Mouse (Mus musculus) embryo, embryonic 9.5 days (tissue): Measurements from ENCODE around the gene Map2k3.

Experiments
- DNase-seq: peaks from one replicate; pipeline ENCODE4 v3.0.0-alpha.2; 2017; ENCODE audit errors: extremely low spot score

Map2k3 gene

DNA sequence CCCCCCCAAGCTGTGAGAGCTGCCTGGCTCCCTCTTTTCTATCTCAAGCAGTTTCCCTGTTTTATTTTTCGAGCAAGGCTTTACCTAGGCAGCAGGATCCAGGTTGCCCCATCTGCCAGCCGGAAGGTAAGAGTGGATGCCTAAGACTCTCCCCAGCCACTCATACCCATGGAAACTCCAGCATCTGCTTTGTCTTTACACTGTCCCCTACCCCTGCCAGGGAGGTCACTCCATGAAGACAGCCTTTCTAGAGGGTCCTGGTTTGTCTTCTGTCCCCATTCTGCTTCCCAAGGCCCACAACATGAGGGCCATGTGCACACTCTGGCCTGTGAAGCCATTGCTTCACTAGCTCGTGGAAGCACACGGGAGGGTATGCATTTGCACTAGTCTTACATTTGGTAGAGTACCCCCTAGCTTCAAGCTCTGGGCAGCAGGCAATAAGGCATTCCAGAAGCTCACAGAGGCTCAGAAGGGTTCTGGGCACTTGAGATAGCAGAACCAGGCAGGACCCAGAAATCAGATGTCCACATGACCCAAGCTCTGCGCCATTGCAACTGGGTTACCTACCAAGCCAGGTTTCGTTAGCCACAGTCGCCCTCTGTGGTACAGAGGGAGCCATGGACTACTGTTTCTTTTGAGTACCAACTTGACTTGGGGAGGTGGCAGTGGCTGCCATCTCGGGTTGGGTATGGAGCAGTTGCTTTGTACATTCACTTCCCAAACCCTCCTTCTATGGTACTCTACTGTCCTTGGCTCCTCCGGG lies 24.0 kb downstream of the Map2k3 start:
- DNase-seq: no peak

DNA sequence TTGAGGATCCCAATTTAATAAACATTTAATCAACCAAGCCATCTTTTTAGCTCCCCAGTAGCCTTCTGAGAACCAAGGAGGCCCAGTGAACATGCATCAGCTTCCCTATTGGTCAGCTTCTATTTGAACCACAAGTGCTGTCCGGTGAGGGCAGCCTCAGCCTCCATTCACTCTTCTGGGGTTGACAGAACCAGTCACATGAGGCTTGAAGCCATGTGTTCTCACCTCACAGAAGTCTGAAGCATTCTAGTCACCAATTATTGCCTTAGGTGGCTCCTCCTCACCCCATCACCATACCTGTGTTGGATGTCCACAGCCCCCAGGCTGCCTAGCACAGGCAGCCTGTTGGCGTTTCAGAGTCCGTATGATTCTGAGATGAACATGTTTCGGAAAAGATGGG lies 27.1 kb downstream of the Map2k3 start:
- no peak for DNase-seq

DNA sequence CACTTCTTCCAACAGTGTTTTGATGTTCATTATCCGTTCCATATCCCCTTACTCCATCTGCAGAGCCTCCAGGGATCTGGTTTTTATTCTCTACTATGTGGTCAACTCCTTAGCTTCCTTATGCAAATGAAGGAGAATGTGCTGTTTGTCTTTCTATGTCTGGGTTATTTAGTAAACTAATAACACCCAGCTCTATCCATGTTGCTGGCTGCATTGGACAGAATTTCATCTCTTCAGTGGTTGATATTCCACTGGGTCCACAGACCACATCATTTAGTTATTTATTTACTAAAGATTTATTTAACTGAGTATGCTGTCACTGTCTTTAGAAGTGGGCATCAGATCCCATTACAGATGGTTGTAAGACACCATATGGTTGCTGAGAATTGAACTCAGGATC lies 29.3 kb downstream of the Map2k3 start:
- no peak for DNase-seq

DNA sequence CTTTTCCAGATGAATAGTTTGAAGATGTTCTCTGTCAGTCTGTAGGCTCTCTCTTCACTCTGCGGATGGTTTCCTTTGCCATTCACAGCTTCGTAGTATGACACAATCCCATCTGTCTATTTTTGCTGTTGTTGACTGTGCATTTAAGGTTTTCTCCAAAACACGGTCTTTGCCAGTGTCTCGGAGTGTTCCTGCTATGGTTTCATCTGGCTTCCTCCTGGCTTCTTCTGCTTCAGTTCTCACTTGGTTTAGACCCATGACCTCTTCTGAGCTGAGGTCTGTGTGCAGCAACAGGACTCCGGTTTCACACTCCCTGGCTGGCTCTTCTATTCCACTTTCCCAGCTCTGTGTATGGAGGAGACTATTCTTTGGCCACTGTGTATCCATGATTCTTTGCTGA lies 30.9 kb downstream of the Map2k3 start:
- no peak for DNase-seq

DNA sequence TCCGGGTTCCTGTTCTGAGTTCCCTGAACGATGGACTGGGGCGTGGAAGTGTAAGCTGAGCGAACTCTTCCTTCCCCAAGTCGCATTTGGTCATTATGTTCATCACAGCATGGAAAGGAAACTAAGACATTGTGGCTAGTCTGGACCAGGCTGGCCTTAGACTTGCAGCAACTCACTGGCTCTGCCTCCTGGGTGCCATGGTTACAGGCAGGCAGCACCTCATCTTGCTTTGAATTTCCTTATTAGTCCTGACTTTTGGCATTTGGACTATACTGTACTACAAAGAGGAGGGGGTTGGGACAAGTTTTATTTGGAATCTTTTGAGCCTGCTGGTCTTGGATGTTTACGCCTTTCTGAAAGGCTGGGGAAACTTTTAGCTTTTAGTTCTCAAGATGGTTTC lies 35.1 kb downstream of the Map2k3 start:
- no peak for DNase-seq

DNA sequence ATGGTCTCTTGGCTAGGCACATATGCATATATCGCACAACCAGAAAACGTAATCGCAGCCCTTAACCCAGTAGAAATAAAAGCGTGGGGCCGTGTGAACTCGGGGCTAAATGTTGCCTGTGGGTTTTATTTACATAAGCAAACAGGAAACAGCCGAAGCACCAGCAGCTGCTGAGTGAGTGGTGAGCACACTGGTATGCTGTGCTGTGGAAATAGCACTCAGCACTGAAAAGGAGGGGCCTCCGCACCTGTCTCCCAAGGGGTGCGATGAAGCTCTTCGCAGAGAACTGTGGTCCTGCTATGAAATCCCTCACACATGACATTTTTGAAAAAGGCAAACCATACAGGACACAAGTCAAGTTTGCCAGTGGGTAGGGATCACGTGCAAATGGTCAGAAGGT lies 43.3 kb downstream of the Map2k3 start:
- no peak for DNase-seq

DNA sequence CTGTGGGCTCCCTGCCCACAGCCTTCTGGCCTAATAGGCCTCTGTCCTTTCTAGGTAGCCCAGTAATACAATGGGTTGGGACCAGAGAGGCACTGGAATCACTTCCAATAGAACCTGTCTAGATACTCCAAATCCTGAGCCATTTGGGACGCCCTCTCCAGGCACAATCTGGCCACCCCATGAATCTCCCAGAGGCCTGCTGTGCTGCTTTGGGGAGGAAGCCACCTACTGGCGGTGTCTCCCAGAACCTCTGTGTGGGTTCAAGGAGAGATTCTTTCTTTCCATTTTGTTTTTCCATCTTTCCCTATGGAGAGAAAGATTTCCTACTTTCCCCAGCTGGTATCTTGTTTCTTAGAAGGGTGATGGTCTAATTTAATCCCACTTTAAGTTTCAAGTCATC lies 44.4 kb downstream of the Map2k3 start:
- no peak for DNase-seq

DNA sequence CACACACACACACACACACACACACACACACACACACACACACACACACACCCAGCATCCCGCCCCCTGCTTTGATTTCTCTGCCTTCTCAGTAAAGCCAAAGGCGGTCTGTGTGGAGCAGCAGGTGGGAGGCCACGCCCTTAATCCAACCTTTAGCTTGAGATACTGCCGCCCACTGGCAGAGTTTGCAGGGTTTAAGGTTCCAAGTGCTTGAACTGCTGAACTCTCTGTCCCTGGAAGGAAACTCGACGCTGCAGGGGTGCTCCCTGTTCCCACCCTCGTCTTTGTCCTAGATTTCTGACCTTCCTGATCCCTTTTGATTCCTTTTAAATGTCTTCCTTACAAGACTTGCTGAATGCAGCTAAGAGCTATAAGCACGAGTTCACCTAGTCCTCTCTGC lies 44.9 kb downstream of the Map2k3 start:
- peak; percentile 24 for DNase-seq

DNA sequence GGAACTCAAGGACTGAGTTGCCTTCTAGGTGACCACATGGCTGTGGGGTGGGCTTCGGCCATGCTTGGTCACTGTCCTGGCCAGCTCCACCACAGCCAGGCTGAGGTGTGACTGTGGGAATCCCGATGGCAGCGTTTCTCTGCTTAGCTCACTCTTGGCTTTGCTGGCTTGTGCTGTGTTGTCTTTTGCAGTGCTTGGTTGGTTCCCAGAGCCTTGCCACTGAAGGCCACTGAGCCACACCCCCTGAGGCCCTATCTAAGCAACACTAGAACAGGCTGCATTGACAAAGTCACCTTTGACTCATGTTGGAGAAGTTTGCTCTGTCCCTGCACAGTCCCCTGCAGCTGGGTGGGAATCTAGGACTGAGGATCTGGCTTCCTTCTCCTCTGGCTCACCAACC lies 45.3 kb downstream of the Map2k3 start:
- DNase-seq: no peak

DNA sequence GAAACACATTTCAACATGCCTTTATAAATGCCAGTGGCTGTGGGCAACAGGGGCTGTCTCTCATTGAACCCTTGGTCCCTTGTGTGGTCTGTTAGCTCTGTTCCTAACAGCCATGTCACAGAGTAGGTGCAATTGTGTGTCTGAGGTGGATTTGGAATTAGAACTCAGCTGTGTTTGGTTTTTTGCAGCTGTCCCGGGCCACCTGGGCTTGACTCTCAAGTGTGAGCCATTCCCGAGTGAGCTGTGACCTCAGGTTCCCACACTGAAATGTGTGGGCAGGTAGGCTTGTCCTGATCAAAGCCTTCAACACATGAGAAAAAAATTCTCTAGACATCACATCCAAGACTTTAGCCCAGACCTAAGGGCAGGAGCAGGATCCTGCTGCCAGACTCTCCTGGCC lies 46.8 kb downstream of the Map2k3 start:
- DNase-seq: no peak

DNA sequence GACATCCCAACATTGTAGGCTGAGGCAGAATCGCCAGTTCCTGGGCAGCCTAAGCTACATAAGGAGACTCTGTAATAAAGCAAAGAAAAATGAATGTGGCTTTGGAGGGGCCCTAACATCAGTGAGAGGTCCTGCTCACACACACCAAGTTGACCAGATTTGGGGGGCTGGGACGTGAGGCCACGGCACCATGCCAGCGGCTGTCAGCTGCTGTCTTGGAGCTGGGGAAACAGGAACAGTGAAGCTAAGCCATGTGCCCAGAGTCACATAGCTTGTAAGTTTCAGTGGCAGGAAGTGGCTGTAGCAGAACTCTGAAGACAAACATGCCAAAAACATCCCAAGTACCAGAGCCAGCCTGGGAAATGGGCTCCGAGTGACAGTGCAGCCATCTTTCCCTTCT lies 48.0 kb downstream of the Map2k3 start:
- DNase-seq: no peak

DNA sequence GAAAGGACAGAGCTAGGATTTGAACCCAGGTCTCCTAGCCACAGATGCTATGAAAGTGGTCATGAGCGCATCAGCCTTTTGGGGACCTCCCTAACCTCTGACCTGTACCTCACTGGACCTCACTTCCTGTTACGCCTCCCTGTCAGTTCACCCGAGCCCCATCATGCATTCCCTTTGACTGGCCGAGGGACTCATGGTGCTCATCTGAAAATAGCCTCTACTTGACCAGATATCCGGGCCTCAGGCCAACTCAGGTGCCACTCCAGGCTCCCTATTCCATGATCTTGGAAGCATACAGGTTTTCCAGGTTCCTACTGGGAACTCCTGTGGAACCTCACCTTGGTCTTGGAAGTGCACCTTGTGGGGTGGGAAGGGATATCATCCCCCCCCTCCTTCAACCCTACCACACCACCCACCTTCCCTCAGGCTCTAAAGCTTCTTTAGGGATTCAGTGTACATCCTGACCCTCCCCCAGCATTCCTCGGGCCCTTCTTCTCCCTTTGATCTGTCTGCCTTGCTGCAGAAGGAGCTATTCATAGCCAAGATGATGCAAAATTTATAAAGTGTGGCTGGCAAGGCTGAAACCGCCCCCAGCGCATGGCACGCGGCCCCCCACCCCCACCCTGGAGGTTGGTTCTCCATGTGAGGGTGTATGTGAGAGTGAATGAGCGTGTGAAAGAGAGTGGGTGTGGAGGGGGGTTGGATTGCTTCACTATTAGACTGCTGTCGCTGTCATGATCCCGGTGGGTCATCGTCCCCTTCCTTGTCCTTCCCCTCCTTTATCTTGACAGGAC lies 50.1 kb downstream of the Map2k3 start:
- DNase-seq: no peak

DNA sequence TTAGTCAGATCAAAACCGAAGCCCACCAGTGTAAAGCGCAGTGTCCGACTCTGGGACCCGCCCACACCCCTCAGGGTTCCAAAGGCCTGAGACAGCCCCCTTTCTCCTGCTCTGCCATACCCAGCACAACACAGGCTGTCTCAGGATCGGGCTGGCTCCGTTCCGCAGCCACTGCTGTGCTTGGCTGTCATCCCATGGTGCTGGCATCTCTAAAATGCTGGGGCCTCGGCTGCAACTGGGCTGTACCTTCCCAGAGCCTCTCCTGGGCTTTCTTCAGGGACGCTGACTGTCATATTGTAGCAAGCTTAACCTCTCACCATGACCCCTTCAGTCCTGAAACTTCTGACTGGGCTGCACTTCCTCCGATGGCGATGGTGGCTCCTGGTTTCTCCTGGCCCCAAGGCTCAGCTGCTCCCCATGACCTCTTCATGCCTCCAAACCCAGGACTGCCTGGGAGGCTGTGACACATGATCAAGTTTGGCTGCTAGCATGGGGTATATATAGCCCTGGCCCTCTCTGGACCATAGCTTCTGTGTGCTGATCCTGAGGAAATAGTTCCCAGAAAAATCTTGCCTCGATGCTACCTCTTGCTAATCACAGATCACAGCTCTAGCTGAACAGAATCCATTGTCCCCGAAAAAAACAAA lies 53.2 kb downstream of the Map2k3 start:
- no peak for DNase-seq

DNA sequence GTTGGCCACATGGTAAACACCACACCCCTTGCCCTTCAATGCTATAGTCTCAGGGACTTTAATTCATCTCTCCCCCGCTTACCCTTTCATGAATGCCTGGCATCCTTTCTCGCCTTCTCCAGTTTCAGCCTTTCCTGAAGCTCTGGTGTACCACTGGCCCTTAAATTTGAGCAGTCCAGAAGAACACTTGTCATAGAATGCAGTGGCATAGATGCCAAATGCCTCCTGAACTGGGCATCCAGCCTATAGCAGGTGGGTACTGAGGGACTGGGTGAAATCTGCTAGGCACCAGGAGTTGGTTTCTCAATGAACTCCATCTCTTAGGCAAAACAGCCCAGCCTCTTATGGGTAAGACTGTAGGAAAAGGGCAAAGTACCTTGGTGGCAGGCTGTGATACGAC lies 58.6 kb downstream of the Map2k3 start:
- no peak for DNase-seq
